Mouse (Mus musculus) forebrain, embryonic 12.5 days (tissue): ENCODE data around the gene Nwd1. TPM values are rescaled to one million over a fixed set of nuclear protein-coding genes. Genes with fewer than 3 reads are reported as not detected.

Source experiments
- ATAC-seq: fragments of 200-750 bp; cut with Nextera tagmentation; 2 replicates; pipeline ENCODE4 v1.8.0; 2017; ENCODE audit warnings: moderate TSS enrichment; ENCODE audit not compliant: low FRiP score
- H3K27ac ChIP-seq: fragments of 300-500 bp; sonication (generic); 2 replicates; pipeline ENCODE4 v1.5.1; 2016; ENCODE audit warnings: mild to moderate bottlenecking
- H3K27me3 ChIP-seq: fragments of 300-500 bp; sonication (generic); 2 replicates; pipeline ENCODE4 v1.6.1; 2016; ENCODE audit warnings: mild to moderate bottlenecking
- H3K36me3 ChIP-seq: fragments of 300-500 bp; sonication (generic); replicated peaks from 2 replicates; pipeline ENCODE4 v1.6.1; 2016; ENCODE audit warnings: mild to moderate bottlenecking
- H3K4me1 ChIP-seq: fragments of 300-500 bp; sonication (generic); 2 replicates; pipeline ENCODE4 v1.6.1; 2016
- H3K4me2 ChIP-seq: fragments of 300-500 bp; sonication (generic); 2 replicates; pipeline ENCODE4 v1.6.1; 2016; ENCODE audit warnings: mild to moderate bottlenecking, moderate library complexity
- H3K4me3 ChIP-seq: fragments of 300-500 bp; sonication (generic); replicated peaks from 2 replicates; pipeline ENCODE4 v1.5.1; 2016; ENCODE audit warnings: mild to moderate bottlenecking
- H3K9ac ChIP-seq: fragments of 300-500 bp; sonication (generic); 2 replicates; pipeline ENCODE4 v1.6.1; 2016; ENCODE audit warnings: mild to moderate bottlenecking
- H3K9me3 ChIP-seq: fragments of 300-500 bp; sonication (generic); 2 replicates; pipeline ENCODE4 v1.6.1; 2016
- WGBS: fragments of 180-500 bp; shearing (Covaris S2); methylation state at CpG from one replicate; pipeline ENCODE4 v1.1.7; 2016; 5-methylcytosine and 5-hydroxymethylcytosine counted together
- polyA plus RNA-seq: library from polyadenylated mRNA; unstranded; fragments of >200 nt; fragmentation: Nextera tagmentation; extraction: Ambion mirVana; gene quantifications from 2 replicates; pipeline ENCODE4 v1.2.1, GENCODE M21; 2016

The Nwd1 gene
- polyA plus RNA-seq, result 0.29 and 0.81 TPM in 2 replicates

- H3K4me2 ChIP-seq, result peak within 1 kb of the TSS; percentile 15; the same call in 1 of the 2 replicates
- no peak within 1 kb of the TSS for H3K4me3 ChIP-seq
- H3K27me3 ChIP-seq, result no peaks in the 10 kb centered on the region
- WGBS, result 44% methylated on average over 11 of the region's 11 CpGs
- ATAC-seq, result peak; percentile 89
- peak within 1 kb of the TSS; percentile 84 for H3K27ac ChIP-seq
- H3K4me1 ChIP-seq, result peaks cover 11% of the 10 kb centered on the region; the same call in 1 of the 2 replicates
- H3K9ac ChIP-seq, result no peak within 1 kb of the TSS
- H3K9me3 ChIP-seq, result no peaks in the 10 kb centered on the region
- H3K36me3 ChIP-seq, result no peaks in the 10 kb centered on the region
Measured at GRCm38 (mm10) chr8:72646060-72646767, at the start of gene Nwd1. TSS of gene Nwd1 (plus strand) at chr8:72646711.

DNA sequence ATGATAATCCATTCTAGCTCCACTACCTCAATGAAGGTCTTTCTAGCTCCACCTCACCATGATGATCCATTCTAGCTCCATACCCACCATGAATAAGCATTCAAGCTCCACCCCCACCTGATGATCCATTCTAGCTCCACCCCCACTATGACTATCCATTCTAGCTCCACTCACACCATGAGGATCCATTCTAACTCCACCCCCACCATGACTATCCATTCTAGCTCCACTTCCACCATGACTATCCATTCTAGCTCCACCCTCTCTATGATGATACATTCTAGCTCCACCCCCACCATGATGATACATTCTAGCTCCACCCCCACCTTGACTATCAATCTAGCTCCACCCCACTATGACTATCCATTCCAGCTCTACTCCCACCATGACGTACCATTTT is 3.6 kb upstream of the Nwd1 start:
- Histone ChIP-seq H3K4me1 (peaks cover 11% of the 10 kb centered on the region; the same call in 1 of the 2 replicates), H3K9me3 (no peaks in the 10 kb centered on the region), H3K4me2 (no peak overlapping the region), H3K4me3 (no peak overlapping the region), H3K27ac (no peak overlapping the region), H3K9ac (no peak overlapping the region), H3K27me3 (no peaks in the 10 kb centered on the region), H3K36me3 (no peaks in the 10 kb centered on the region)
- ATAC-seq, result peak; percentile 52; the same call in 1 of the 2 replicates
- 84% methylated on average over 1 of the region's 1 CpGs for WGBS

DNA sequence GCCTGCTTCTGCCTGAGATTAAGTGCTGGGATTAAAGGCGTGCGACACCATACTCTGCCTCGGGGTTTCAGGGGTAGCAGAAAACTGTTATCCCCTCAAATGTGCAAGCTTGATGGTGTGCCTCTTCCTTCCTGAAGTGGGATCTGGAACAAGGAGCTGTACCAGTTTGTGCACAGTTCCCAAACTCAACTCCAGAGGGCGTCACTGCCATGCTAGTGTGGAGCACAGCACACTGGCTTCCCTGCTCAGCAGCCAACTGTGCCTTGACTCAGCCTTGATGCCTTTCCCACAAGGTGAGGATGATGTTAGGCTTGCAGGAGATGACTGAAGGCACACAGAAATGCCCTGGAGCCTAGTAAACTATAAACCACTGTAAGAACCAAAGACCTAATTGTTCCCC is 1.9 kb upstream of the Nwd1 start:
- H3K4me3 ChIP-seq, result no peak overlapping the region
- H3K36me3 ChIP-seq, result no peaks in the 10 kb centered on the region
- no peak overlapping the region for H3K9ac ChIP-seq
- WGBS, result 63% methylated on average over 4 of the region's 4 CpGs
- H3K27me3 ChIP-seq, result no peaks in the 10 kb centered on the region
- H3K9me3 ChIP-seq, result no peaks in the 10 kb centered on the region
- H3K27ac ChIP-seq, result no peak overlapping the region
- H3K4me1 ChIP-seq, result peaks cover 11% of the 10 kb centered on the region; the same call in 1 of the 2 replicates
- H3K4me2 ChIP-seq, result no peak overlapping the region
- no peak for ATAC-seq

DNA sequence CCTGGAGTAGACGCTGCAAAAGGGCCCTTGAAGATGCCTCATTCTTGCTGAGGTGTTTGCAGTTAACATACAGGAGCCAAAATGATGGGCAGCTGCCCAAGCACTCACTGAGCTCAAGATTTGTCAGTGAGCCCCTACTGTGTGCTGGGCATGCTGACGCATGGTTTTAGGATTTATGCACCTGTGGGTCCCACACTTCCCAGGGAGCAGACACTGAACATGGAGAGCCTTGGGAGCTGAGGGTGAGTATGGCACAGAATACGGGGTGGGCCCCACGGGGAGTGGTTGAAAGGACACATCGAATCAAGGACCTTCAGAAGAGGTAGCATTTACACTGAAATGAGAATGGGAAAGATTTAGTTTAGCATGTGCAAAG is 245 bp downstream of the Nwd1 start:
- peak overlapping the region; percentile 84 for H3K27ac ChIP-seq
- H3K4me2 ChIP-seq, result peak overlapping the region; percentile 15; the same call in 1 of the 2 replicates
- WGBS, result 71% methylated on average over 5 of the region's 5 CpGs
- peaks cover 11% of the 10 kb centered on the region; the same call in 1 of the 2 replicates for H3K4me1 ChIP-seq
- no peaks in the 10 kb centered on the region for H3K9me3 ChIP-seq
- H3K9ac ChIP-seq, result no peak overlapping the region
- peak; percentile 25; the same call in 1 of the 2 replicates for ATAC-seq
- no peaks in the 10 kb centered on the region for H3K27me3 ChIP-seq
- no peak overlapping the region for H3K4me3 ChIP-seq
- no peaks in the 10 kb centered on the region for H3K36me3 ChIP-seq

- Histone ChIP-seq H3K27me3 (no peaks in the 10 kb centered on the region), H3K27ac (no peak overlapping the region), H3K36me3 (no peaks in the 10 kb centered on the region), H3K4me3 (no peak overlapping the region), H3K4me1 (peaks cover 24% of the 10 kb centered on the region), H3K4me2 (no peak overlapping the region), H3K9me3 (no peaks in the 10 kb centered on the region), H3K9ac (no peak overlapping the region)
- no peak for ATAC-seq
- 97% methylated on average over 2 of the region's 2 CpGs for WGBS
Measured at GRCm38 (mm10) chr8:72650697-72651096, 4.2 kb downstream of the Nwd1 start.

DNA sequence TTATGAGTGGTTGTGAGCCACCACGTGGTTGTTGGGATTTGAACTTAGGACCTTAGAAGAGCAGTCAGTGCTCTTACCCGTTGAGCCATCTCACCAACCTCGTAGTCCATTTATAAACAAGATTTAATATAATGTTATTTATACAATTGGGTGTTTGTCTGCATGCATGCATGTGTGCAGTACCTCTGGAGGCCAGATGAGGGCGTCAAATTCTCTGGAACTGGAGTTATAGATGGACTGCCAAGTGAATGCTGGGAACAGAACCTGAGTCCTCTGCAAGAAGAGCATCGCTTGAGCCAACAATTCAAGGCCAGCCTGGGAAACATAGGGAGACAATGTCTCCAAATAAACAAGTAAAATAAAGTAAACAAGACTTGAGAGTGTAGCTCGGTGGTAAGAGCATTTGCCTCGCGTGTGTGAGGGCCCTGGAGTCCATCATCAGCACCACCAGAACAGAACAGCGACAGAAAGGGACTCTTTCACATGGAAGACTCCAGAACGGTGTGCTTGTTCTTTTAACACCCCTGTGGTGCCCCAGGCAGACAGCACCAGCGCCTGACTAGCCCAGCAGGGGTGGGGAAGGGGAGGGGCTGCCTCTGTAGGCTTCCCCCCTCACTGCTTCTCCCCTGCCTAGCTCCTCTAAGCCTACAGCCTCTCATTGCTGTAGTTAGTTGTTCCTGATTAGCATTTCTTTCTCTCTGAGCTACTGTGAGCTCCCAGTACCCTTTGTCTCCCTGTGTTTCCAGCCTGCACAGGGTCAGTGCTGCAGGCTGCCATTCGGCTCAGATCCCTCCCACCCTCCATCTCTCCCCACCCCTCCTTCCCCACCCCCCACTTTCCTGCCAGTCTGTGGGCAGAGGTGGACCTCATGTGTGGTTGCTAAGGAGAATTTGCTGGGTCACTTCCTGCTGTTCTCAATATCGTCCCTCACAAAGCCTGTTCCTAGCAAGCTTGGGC is 8.3 kb downstream of the Nwd1 start:
- peak; percentile 95 for ATAC-seq
- 21% methylated on average over 13 of the region's 13 CpGs for WGBS
- 0 out of 2 replicates have a peak overlapping the region, but pooled peaks have one; percentile 18 for H3K9ac ChIP-seq

DNA sequence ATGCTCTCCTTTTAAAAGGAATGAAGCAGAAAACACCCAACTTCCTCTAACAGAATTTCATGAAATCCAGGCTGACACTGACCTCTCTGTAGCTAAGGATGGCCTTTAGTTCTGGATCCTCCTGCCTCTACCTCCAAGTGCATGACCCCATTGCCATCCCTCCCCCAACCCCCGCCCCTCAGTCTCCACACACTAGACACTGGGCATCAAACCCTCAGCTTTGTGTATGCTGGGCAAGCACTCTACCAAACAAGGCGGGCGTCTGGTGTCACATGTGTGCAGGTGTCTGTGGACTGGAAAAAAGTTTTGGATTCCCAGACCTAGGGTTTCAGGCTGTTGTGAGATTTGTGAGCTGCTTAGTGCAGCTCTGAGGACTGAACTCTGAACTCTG is 9.0 kb downstream of the Nwd1 start:
- 28% methylated on average over 3 of the region's 3 CpGs for WGBS
- no peak overlapping the region for H3K4me3 ChIP-seq

More for the DNA sequence above, 8.3 kb downstream of the Nwd1 start:
- H3K4me2 ChIP-seq, result peak overlapping the region; percentile 27
- no peaks in the 10 kb centered on the region for H3K36me3 ChIP-seq
- H3K4me3 ChIP-seq, result no peak overlapping the region
- H3K27me3 ChIP-seq, result no peaks in the 10 kb centered on the region
- H3K27ac ChIP-seq, result peak overlapping the region; percentile 95
- H3K4me1 ChIP-seq, result peaks cover 18% of the 10 kb centered on the region
- no peaks in the 10 kb centered on the region for H3K9me3 ChIP-seq

DNA sequence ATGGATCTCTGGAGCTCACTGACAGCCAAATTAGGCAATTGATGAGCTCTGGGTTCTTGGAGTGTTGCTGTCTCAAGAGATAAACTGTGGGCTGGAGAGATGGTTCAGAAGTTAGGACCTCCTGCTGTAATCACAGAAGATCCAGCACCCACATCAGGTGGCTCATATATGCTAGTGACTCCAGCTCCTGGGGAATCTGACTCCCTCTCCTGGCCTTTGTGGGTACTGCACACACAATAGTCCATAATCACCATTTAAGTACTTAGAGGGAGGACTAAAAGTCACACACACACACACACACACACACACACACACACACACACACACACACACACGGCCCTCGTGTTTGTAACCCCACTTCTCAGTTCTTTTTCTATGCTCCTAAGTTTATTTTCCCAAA is 13.5 kb downstream of the Nwd1 start:
- no peak overlapping the region for H3K27ac ChIP-seq
- H3K4me3 ChIP-seq, result no peak overlapping the region
- H3K4me2 ChIP-seq, result no peak overlapping the region
- no peak for ATAC-seq
- 83% methylated on average over 2 of the region's 2 CpGs for WGBS
- H3K9ac ChIP-seq, result no peak overlapping the region
- no peaks in the 10 kb centered on the region for H3K36me3 ChIP-seq
- no peaks in the 10 kb centered on the region for H3K9me3 ChIP-seq
- peaks cover 12% of the 10 kb centered on the region for H3K4me1 ChIP-seq
- H3K27me3 ChIP-seq, result no peaks in the 10 kb centered on the region

More for the DNA sequence above, 9.0 kb downstream of the Nwd1 start:
- H3K36me3 ChIP-seq, result no peaks in the 10 kb centered on the region
- peaks cover 18% of the 10 kb centered on the region for H3K4me1 ChIP-seq
- 0 out of 2 replicates have a peak overlapping the region, but pooled peaks have one; percentile 18 for H3K9ac ChIP-seq
- peak; percentile 65 for ATAC-seq
- peak overlapping the region; percentile 95 for H3K27ac ChIP-seq
- 0 out of 2 replicates have a peak overlapping the region, but pooled peaks have one; percentile 27 for H3K4me2 ChIP-seq
- no peaks in the 10 kb centered on the region for H3K27me3 ChIP-seq
- H3K9me3 ChIP-seq, result no peaks in the 10 kb centered on the region

- Histone ChIP-seq H3K27ac (no peak overlapping the region), H3K9me3 (no peaks in the 10 kb centered on the region), H3K4me3 (no peak overlapping the region), H3K4me1 (no peaks in the 10 kb centered on the region), H3K36me3 (no peaks in the 10 kb centered on the region), H3K9ac (no peak overlapping the region), H3K4me2 (no peak overlapping the region), H3K27me3 (no peaks in the 10 kb centered on the region)
- ATAC-seq, result no peak
- WGBS, result 67% methylated on average over 3 of the region's 3 CpGs
Measured at GRCm38 (mm10) chr8:72664107-72664652, 17.7 kb downstream of the Nwd1 start.

DNA sequence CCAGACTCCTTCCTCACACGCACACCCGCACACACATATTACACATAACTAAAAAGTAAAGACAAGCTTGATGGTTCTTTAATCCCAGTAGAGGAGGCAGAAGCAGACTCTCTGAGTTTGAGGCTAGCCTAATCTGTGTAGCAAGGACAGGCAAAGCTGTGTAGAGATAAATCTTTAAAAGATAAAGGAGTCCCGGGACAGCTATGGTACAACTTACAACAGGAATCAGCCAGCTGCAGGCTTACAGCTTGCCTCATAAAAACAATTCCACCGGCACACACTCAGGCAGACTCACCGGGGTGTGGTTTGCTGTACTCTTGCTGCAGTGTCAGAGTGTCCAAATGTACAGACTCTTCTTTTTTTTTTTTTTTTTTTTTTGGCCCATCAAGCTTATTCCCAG is 18.2 kb downstream of the Nwd1 start:
- Histone ChIP-seq H3K27me3 (no peaks in the 10 kb centered on the region), H3K4me1 (no peaks in the 10 kb centered on the region), H3K4me2 (no peak overlapping the region), H3K36me3 (no peaks in the 10 kb centered on the region), H3K4me3 (no peak overlapping the region), H3K9ac (no peak overlapping the region), H3K27ac (no peak overlapping the region), H3K9me3 (no peaks in the 10 kb centered on the region)
- no peak for ATAC-seq
- 91% methylated on average over 5 of the region's 5 CpGs for WGBS

DNA sequence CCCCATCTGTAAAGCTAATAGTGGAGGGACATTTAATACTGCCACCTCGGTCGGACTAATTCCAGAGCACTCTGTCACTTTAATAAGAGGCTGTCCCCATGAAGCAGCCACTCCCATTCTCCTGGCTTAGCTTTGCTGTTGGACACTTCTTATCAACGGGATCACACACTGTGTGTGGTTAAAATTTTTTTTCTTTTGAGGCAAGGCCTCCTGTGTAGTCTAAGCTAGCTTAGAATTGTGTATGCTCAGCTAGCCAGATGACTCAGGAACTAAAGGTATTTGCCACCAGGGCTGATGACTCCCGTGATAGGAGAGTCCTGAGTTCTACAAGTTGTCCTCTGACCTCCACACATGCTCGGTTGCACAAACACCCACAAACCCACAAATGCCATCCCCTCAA is 18.9 kb downstream of the Nwd1 start:
- no peak overlapping the region for H3K27ac ChIP-seq
- H3K4me2 ChIP-seq, result no peak overlapping the region
- 71% methylated on average over 5 of the region's 5 CpGs for WGBS
- H3K9ac ChIP-seq, result no peak overlapping the region
- no peak for ATAC-seq
- no peaks in the 10 kb centered on the region for H3K36me3 ChIP-seq
- no peaks in the 10 kb centered on the region for H3K9me3 ChIP-seq
- no peaks in the 10 kb centered on the region for H3K4me1 ChIP-seq
- H3K27me3 ChIP-seq, result no peaks in the 10 kb centered on the region
- H3K4me3 ChIP-seq, result no peak overlapping the region

GRCm38 (mm10) chr8:72668925-72669324 is 22.4 kb downstream of the Nwd1 start:
- H3K36me3 ChIP-seq, result no peaks in the 10 kb centered on the region
- H3K27me3 ChIP-seq, result no peaks in the 10 kb centered on the region
- H3K4me3 ChIP-seq, result no peak overlapping the region
- no peak overlapping the region for H3K27ac ChIP-seq
- no peak for ATAC-seq
- H3K9me3 ChIP-seq, result no peaks in the 10 kb centered on the region
- no peak overlapping the region for H3K9ac ChIP-seq
- no peaks in the 10 kb centered on the region for H3K4me1 ChIP-seq
- no peak overlapping the region for H3K4me2 ChIP-seq
